In genomic region chr4:116556561-116557305, GRCm38 (mm10) we compare ENCODE assay signal across 8 mouse cellular contexts. TPM values are rescaled to one million over a fixed set of nuclear protein-coding genes. Genes with fewer than 3 reads are reported as not detected.
DNase-seq lines count a peak whose midpoint lies in the region; ATAC-seq and TF ChIP-seq lines count a peak whose summit lies in the region.

No protein-coding gene starts in this region.

- H3K27me3 ChIP-seq in G1E (ENCODE audit: insufficient read depth, low read length), result no peaks in the 10 kb centered on the region
- H3K27me3 ChIP-seq in forebrain, postnatal 0 days (ENCODE audit: insufficient read depth, low read length), result no peaks in the 10 kb centered on the region
- no peaks in the 10 kb centered on the region for H3K27me3 ChIP-seq in lung, embryonic 15.5 days

- peak overlapping the region; percentile 94 for H3K27ac ChIP-seq in forebrain, postnatal 0 days (ENCODE audit: low read depth, low read length)
- H3K27ac ChIP-seq in lung, embryonic 15.5 days, result peak overlapping the region; percentile 95

- DNase-seq in G1E (ENCODE audit: low spot score), result peak; percentile 71
- DNase-seq in cerebellum, adult 18-20 months, result peak; percentile 95 to 97
- peak; percentile 97 for DNase-seq in forebrain, postnatal 0 days
- peak; percentile 94 for DNase-seq in heart, postnatal 4 days
- DNase-seq in layer of hippocampus, adult 8-10 months (ENCODE audit: low spot score in 2 of 2), result peak; percentile 92 to 93
- peak; percentile 91 for DNase-seq in ovary, adult 18-20 months (ENCODE audit: low spot score)
- peak; percentile 95 for DNase-seq in thymus, postnatal 0 days (ENCODE audit: low spot score)

- no peaks in the 10 kb centered on the region for H3K9me3 ChIP-seq in G1E (replicated peaks)
- no peaks in the 10 kb centered on the region for H3K9me3 ChIP-seq in forebrain, postnatal 0 days (ENCODE audit: low read length)
- H3K9me3 ChIP-seq in lung, embryonic 15.5 days, result no peaks in the 10 kb centered on the region

- TF ChIP-seq CTCF in G1E (IDR thresholded peaks at IDR 0.05; ENCODE audit: low read depth, low read length), result no peak
- no peak for TF ChIP-seq CTCF in forebrain, postnatal 0 days (IDR thresholded peaks at IDR 0.05; ENCODE audit: low read depth)

- ATAC-seq in G1E (ENCODE audit: extremely low read depth, insufficient number of reproducible peaks, low FRiP score, poor library complexity, severe bottlenecking), result peak; percentile 88
- peak; percentile 98 for ATAC-seq in forebrain, postnatal 0 days
- ATAC-seq in lung, embryonic 15.5 days (ENCODE audit: borderline replicate concordance, extremely low read depth, low FRiP score, low TSS enrichment), result peak; percentile 95

- under 1% methylated on average over 28 of the region's 28 CpGs for WGBS in forebrain, postnatal 0 days
- under 1% methylated on average over 28 of the region's 28 CpGs for WGBS in lung, embryonic 15.5 days

- H3K4me3 ChIP-seq in G1E (ENCODE audit: low read depth, low read length), result peak overlapping the region; percentile 97
- H3K4me3 ChIP-seq in forebrain, postnatal 0 days (ENCODE audit: low read depth, low read length), result peak overlapping the region; percentile 79
- peak overlapping the region; percentile 75 for H3K4me3 ChIP-seq in lung, embryonic 15.5 days

- peaks cover 20% of the 10 kb centered on the region for H3K4me1 ChIP-seq in G1E (ENCODE audit: insufficient read depth, low read depth, low read length)
- peaks cover 12% of the 10 kb centered on the region for H3K4me1 ChIP-seq in forebrain, postnatal 0 days (ENCODE audit: insufficient read depth)
- peaks cover 7% of the 10 kb centered on the region; the same call in 1 of the 2 replicates for H3K4me1 ChIP-seq in lung, embryonic 15.5 days

- peak overlapping the region; percentile 86 for H3K9ac ChIP-seq in forebrain, postnatal 0 days
- H3K9ac ChIP-seq in lung, embryonic 15.5 days, result peak overlapping the region; percentile 72

- H3K36me3 ChIP-seq in G1E (replicated peaks), result peaks cover 31% of the 10 kb centered on the region
- H3K36me3 ChIP-seq in forebrain, postnatal 0 days (ENCODE audit: insufficient read depth), result peaks cover 9% of the 10 kb centered on the region; the same call in 1 of the 2 replicates
- peaks cover 13% of the 10 kb centered on the region for H3K36me3 ChIP-seq in lung, embryonic 15.5 days

- H3K4me2 ChIP-seq in forebrain, postnatal 0 days (ENCODE audit: low read depth), result peak overlapping the region; percentile 71
- H3K4me2 ChIP-seq in lung, embryonic 15.5 days, result peak overlapping the region; percentile 74

RNA-seq across cellular contexts. Expression of gene Gpbp1l1, which starts 0.7 kb away (rescaled TPM):
- total RNA-seq in G1E (2014; fragmentation: Nextera tagmentation) (193 and 233 TPM in 2 replicates), G1E (2017) (158 and 191 TPM in 2 replicates)
- polyA plus RNA-seq in G1E (2012), result 10.4 and 12.7 TPM in 2 replicates
- 39.6 and 47.5 TPM in 2 replicates for total RNA-seq in forebrain, postnatal 0 days (2014; rRNA removed)
- 10.9 and 14.7 TPM in 2 replicates for polyA plus RNA-seq in forebrain, postnatal 0 days (2015; fragmentation: Nextera tagmentation; extraction: Ambion mirVana)
- total RNA-seq in heart, postnatal 4 days (2021), result 10 to 100 TPM; 55.7 to 66.5 TPM
- 10 to 100 TPM; 44.5 to 56.0 (median 50.0) TPM for total RNA-seq in layer of hippocampus, adult 8-10 months (2022)
- polyA plus RNA-seq in lung, embryonic 15.5 days (2015; fragmentation: Nextera tagmentation; extraction: Ambion mirVana), result 28.9 and 33.0 TPM in 2 replicates
- 53.2 and 54.5 TPM in 2 replicates for polyA plus RNA-seq in thymus, postnatal 0 days (2015; fragmentation: Nextera tagmentation; extraction: Ambion mirVana)

RNA-seq across cellular contexts. Expression of gene Tmem69, which starts 1.0 kb away (rescaled TPM):
- total RNA-seq in G1E (2014; fragmentation: Nextera tagmentation) (99.9 and 128 TPM in 2 replicates), G1E (2017) (18.9 and 23.2 TPM in 2 replicates)
- 2.1 and 5.6 TPM in 2 replicates for polyA plus RNA-seq in G1E (2012)
- total RNA-seq in forebrain, postnatal 0 days (2014; rRNA removed), result 9.1 and 12.9 TPM in 2 replicates
- polyA plus RNA-seq in forebrain, postnatal 0 days (2015; fragmentation: Nextera tagmentation; extraction: Ambion mirVana), result 19.3 and 19.9 TPM in 2 replicates
- total RNA-seq in heart, postnatal 4 days (2021), result 10 to 100 TPM; 18.6 to 20.0 TPM
- total RNA-seq in layer of hippocampus, adult 8-10 months (2022), result 10 to 100 TPM; 10.1 to 15.6 (median 14.4) TPM
- polyA plus RNA-seq in lung, embryonic 15.5 days (2015; fragmentation: Nextera tagmentation; extraction: Ambion mirVana), result 22.8 and 26.7 TPM in 2 replicates
- 26.9 and 31.4 TPM in 2 replicates for polyA plus RNA-seq in thymus, postnatal 0 days (2015; fragmentation: Nextera tagmentation; extraction: Ambion mirVana)

RNA-seq across cellular contexts. Expression of gene Ccdc17, which starts 39.7 kb away (rescaled TPM):
- total RNA-seq in G1E (2014; fragmentation: Nextera tagmentation) (5.8 and 6.2 TPM in 2 replicates), G1E (2017) (5.0 and 5.9 TPM in 2 replicates)
- polyA plus RNA-seq in G1E (2012), result 0.37 and 0.83 TPM in 2 replicates
- total RNA-seq in forebrain, postnatal 0 days (2014; rRNA removed), result 2.8 and 5.7 TPM in 2 replicates
- 3.3 and 3.9 TPM in 2 replicates for polyA plus RNA-seq in forebrain, postnatal 0 days (2015; fragmentation: Nextera tagmentation; extraction: Ambion mirVana)
- total RNA-seq in heart, postnatal 4 days (2021), result 1 to 10 TPM; 1.5 to 4.1 TPM
- total RNA-seq in layer of hippocampus, adult 8-10 months (2022), result 1 to 10 TPM; 4.7 to 7.1 (median 5.7) TPM
- polyA plus RNA-seq in lung, embryonic 15.5 days (2015; fragmentation: Nextera tagmentation; extraction: Ambion mirVana), result 6.3 and 9.1 TPM in 2 replicates
- 3.8 and 4.1 TPM in 2 replicates for polyA plus RNA-seq in thymus, postnatal 0 days (2015; fragmentation: Nextera tagmentation; extraction: Ambion mirVana)

RNA-seq across cellular contexts. Expression of gene Ipp, which starts 49.4 kb away (rescaled TPM):
- total RNA-seq in G1E (2014; fragmentation: Nextera tagmentation) (8.5 and 11.8 TPM in 2 replicates), G1E (2017) (11.8 and 14.0 TPM in 2 replicates)
- 2.0 and 2.1 TPM in 2 replicates for polyA plus RNA-seq in G1E (2012)
- 6.6 and 8.4 TPM in 2 replicates for total RNA-seq in forebrain, postnatal 0 days (2014; rRNA removed)
- 8.7 and 12.4 TPM in 2 replicates for polyA plus RNA-seq in forebrain, postnatal 0 days (2015; fragmentation: Nextera tagmentation; extraction: Ambion mirVana)
- total RNA-seq in heart, postnatal 4 days (2021), result 10 to 100 TPM; 17.3 to 18.0 TPM
- 10 to 100 TPM; 18.1 to 19.8 (median 19.0) TPM for total RNA-seq in layer of hippocampus, adult 8-10 months (2022)
- 14.1 TPM in 2 replicates for polyA plus RNA-seq in lung, embryonic 15.5 days (2015; fragmentation: Nextera tagmentation; extraction: Ambion mirVana)
- polyA plus RNA-seq in thymus, postnatal 0 days (2015; fragmentation: Nextera tagmentation; extraction: Ambion mirVana), result 22.5 and 23.4 TPM in 2 replicates

Comparison
In these comparisons a context has a peak if more than half of its experiments do, and no peak if none do; other contexts are left out.
1. Peak in every context shown above with its lines: DNase-seq, ATAC-seq, H3K4me3 ChIP-seq and H3K27ac ChIP-seq.